ENCODE assay signal across 8 mouse cellular contexts in genomic region chr3:30508930-30509910, GRCm38 (mm10). TPM values are rescaled to one million over a fixed set of nuclear protein-coding genes. Genes with fewer than 3 reads are reported as not detected.
DNase-seq lines count a peak whose midpoint lies in the region; ATAC-seq and TF ChIP-seq lines count a peak whose summit lies in the region.

No protein-coding gene starts in this region.

- peaks cover 10% of the 10 kb centered on the region for H3K27me3 ChIP-seq in embryonic facial prominence, embryonic 11.5 days (ENCODE audit: control insufficient read depth, insufficient read depth, low read length)
- H3K27me3 ChIP-seq in heart, embryonic 16.5 days (ENCODE audit: control insufficient read depth, insufficient read depth, low read length), result peaks cover 37% of the 10 kb centered on the region
- H3K27me3 ChIP-seq in kidney, postnatal 0 days (ENCODE audit: insufficient read depth, low read length), result peaks cover 6% of the 10 kb centered on the region; the same call in 1 of the 2 replicates

- peak; percentile 41; the same call in 1 of the 2 replicates for TF ChIP-seq CTCF in kidney, postnatal 0 days (IDR thresholded peaks at IDR 0.05; ENCODE audit: low read depth)

- H3K9ac ChIP-seq in embryonic facial prominence, embryonic 11.5 days (replicated peaks; ENCODE audit: low read length), result peak overlapping the region; percentile 76
- H3K9ac ChIP-seq in heart, embryonic 16.5 days (ENCODE audit: low read length), result peak overlapping the region; percentile 81
- H3K9ac ChIP-seq in kidney, postnatal 0 days (ENCODE audit: low read depth, low read length), result peak overlapping the region; percentile 76

- no peaks in the 10 kb centered on the region for H3K36me3 ChIP-seq in embryonic facial prominence, embryonic 11.5 days (replicated peaks; ENCODE audit: control insufficient read depth, insufficient read depth, low read depth, low read length)
- H3K36me3 ChIP-seq in heart, embryonic 16.5 days (ENCODE audit: control insufficient read depth, insufficient read depth), result no peaks in the 10 kb centered on the region
- H3K36me3 ChIP-seq in kidney, postnatal 0 days (ENCODE audit: insufficient read depth, low read length), result no peaks in the 10 kb centered on the region

- no peaks in the 10 kb centered on the region for H3K9me3 ChIP-seq in embryonic facial prominence, embryonic 11.5 days (replicated peaks; ENCODE audit: control insufficient read depth, low read length)
- no peaks in the 10 kb centered on the region for H3K9me3 ChIP-seq in heart, embryonic 16.5 days (replicated peaks; ENCODE audit: control insufficient read depth, low read length)
- no peaks in the 10 kb centered on the region for H3K9me3 ChIP-seq in kidney, postnatal 0 days (replicated peaks; ENCODE audit: low read length)

- H3K4me3 ChIP-seq in embryonic facial prominence, embryonic 11.5 days (ENCODE audit: low read depth, low read length), result peak overlapping the region; percentile 67
- peak overlapping the region; percentile 71 for H3K4me3 ChIP-seq in heart, embryonic 16.5 days (ENCODE audit: low read length)
- H3K4me3 ChIP-seq in kidney, postnatal 0 days (replicated peaks; ENCODE audit: low read depth, low read length), result peak overlapping the region; percentile 52

- under 1% methylated on average over 46 of the region's 55 CpGs for WGBS in embryonic facial prominence, embryonic 11.5 days
- WGBS in heart, embryonic 16.5 days, result under 1% methylated on average over 47 of the region's 55 CpGs
- 1% methylated on average over 36 of the region's 55 CpGs for WGBS in kidney, postnatal 0 days

- H3K27ac ChIP-seq in embryonic facial prominence, embryonic 11.5 days (replicated peaks; ENCODE audit: low read depth, low read length), result peak overlapping the region; percentile 94
- H3K27ac ChIP-seq in heart, embryonic 16.5 days (ENCODE audit: low read length), result peak overlapping the region; percentile 89
- peak overlapping the region; percentile 93 for H3K27ac ChIP-seq in kidney, postnatal 0 days

- DNase-seq in cerebellum, postnatal 10 days, result peak; percentile 28 to 42
- no peak for DNase-seq in cerebellum, postnatal 4 days (ENCODE audit: low spot score in 2 of 2)
- peak; percentile 82 for DNase-seq in embryonic facial prominence, embryonic 11.5 days (ENCODE audit: low spot score)
- peak; percentile 70 for DNase-seq in kidney, postnatal 0 days (ENCODE audit: low spot score)
- DNase-seq in lung, postnatal 25 days (ENCODE audit: low spot score), result peak; percentile 60
- peak; percentile 32 for DNase-seq in urinary bladder, postnatal 25 days (ENCODE audit: low spot score)
- no peak for DNase-seq in right cerebral cortex, postnatal 14 days

- 0 out of 2 replicates have a peak, but pooled peaks cover 2% of the 10 kb centered on the region for H3K4me1 ChIP-seq in embryonic facial prominence, embryonic 11.5 days (ENCODE audit: control insufficient read depth, insufficient read depth, low read length)
- peaks cover 6% of the 10 kb centered on the region; the same call in 1 of the 2 replicates for H3K4me1 ChIP-seq in heart, embryonic 16.5 days (ENCODE audit: control insufficient read depth, insufficient read depth, low read length)
- H3K4me1 ChIP-seq in kidney, postnatal 0 days (replicated peaks; ENCODE audit: insufficient read depth, low read length), result peaks cover 6% of the 10 kb centered on the region

- peak overlapping the region; percentile 82 for H3K4me2 ChIP-seq in embryonic facial prominence, embryonic 11.5 days (ENCODE audit: low read depth, low read length)
- H3K4me2 ChIP-seq in heart, embryonic 16.5 days (ENCODE audit: low read depth, low read length), result peak overlapping the region; percentile 95
- H3K4me2 ChIP-seq in kidney, postnatal 0 days (ENCODE audit: low read length), result peak overlapping the region; percentile 73

- peak; percentile 60 for ATAC-seq in embryonic facial prominence, embryonic 11.5 days (replicated peaks; ENCODE audit: insufficient number of reproducible peaks, low FRiP score, low TSS enrichment, low read depth)
- peak; percentile 25; the same call in 1 of the 2 replicates for ATAC-seq in heart, embryonic 16.5 days (replicated peaks; ENCODE audit: extremely low read depth, insufficient read depth, low FRiP score)
- ATAC-seq in kidney, postnatal 0 days (replicated peaks; ENCODE audit: low FRiP score, low read depth), result peak; percentile 47

RNA-seq across cellular contexts. Expression of gene Mecom, which starts 38.6 kb away (rescaled TPM):
- polyA plus RNA-seq in embryonic facial prominence, embryonic 11.5 days (2014; fragmentation: Nextera tagmentation; extraction: Ambion mirVana), result 46.3 and 48.4 TPM in 2 replicates
- 12.7 and 17.4 TPM in 2 replicates for polyA plus RNA-seq in heart, embryonic 16.5 days (2015; fragmentation: Nextera tagmentation; extraction: Ambion mirVana)
- polyA plus RNA-seq in kidney, postnatal 0 days (2015; fragmentation: Nextera tagmentation; extraction: Ambion mirVana), result 54.7 and 58.1 TPM in 2 replicates

Comparison
In these comparisons a context has a peak if more than half of its experiments do, and no peak if none do; other contexts are left out.
1. DNase-seq: peak in cerebellum, postnatal 10 days (2 of 2), embryonic facial prominence, embryonic 11.5 days (single experiment), kidney, postnatal 0 days (single experiment), lung, postnatal 25 days (single experiment) and urinary bladder, postnatal 25 days (single experiment); none in cerebellum, postnatal 4 days (0 of 2) and right cerebral cortex, postnatal 14 days (single experiment).
2. Peak in every context shown above with its lines, with median percentiles within 50 percentile points of each other: ATAC-seq, H3K27ac ChIP-seq, H3K4me2 ChIP-seq, H3K4me3 ChIP-seq and H3K9ac ChIP-seq.